Mouse (Mus musculus): ENCODE measurements around the gene Ccni.

Ccni gene

DNA sequence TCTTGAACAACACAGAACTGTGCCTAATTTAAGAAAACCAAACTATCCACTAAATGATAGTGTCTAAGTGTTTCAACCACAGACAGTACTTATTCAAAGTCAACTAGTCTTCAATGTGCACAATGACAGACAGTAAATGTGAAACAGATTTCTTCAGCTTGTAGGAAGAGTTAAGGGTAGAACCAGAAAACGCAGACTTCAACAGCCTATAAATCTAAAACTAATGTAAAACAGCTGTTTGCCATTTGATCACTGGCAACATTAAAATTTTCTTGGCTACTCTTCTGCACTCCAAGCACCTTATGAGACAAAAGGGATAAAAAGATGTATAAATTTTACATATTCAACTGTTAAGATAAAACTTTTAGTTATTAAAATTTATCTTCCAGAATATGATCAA is 5.1 kb downstream of the Ccni start:
- no peak for DNase-seq (ENCODE audit: extremely low read depth, low read depth)

DNA sequence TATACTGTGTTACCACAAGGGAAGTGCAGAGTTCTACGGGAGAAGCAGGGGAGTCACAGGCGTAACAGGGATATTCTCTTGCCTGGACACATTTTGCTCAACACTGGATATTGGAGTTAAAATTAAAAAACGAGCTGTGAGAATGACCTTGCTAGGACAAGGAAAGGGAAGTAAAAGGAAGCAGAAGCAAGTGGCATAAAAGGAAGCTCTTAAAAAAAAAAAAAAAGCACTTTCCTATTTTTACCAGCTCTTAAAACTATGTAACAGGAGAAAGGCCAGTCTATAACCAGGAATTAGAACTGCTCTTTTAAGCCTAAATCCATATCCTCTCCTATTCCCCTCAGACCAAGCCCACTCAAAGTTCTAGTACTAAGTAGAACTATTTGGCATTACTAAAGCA is 8.1 kb downstream of the Ccni start:
- no peak for DNase-seq (ENCODE audit: extremely low read depth, low read depth)

DNA sequence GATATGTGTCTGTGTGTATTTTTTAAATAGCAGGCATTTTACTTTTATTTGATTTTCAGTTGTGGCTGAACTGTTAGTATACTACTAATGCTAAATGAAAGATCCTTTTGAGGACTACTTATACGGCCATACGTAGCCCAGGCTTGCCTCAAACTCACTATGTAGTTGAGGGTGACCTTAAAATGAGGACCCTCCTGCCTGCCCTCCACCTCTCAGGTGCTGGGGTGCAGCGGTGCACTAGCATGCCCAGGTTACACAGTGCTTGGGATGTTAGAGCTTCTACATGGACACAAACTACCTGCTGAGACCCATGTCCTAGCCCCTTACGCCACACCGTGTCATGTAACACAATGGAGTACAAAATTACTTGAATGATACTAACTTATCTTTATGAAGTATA is 15.9 kb downstream of the Ccni start:
- DNase-seq (ENCODE audit: extremely low read depth, low read depth): no peak

DNA sequence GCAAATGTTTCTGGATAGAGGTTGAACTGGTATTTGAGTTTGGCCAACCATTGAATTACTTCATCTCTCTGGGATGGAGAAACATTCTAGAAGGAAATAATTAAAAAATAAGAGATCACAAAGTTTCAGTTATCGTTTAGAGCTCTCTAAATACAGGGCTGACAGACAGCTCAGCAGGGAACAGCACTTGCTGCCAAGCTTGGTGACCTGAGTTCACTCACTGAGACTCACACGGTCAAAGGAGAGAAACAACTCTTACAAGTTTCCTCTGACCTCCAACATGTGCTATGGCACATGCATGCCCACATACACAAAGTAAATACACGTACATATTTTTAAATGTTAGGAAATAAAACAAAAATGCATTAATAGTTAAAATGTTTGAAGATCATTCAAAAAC is 16.7 kb downstream of the Ccni start:
- no peak for DNase-seq (ENCODE audit: extremely low read depth, low read depth)

DNA sequence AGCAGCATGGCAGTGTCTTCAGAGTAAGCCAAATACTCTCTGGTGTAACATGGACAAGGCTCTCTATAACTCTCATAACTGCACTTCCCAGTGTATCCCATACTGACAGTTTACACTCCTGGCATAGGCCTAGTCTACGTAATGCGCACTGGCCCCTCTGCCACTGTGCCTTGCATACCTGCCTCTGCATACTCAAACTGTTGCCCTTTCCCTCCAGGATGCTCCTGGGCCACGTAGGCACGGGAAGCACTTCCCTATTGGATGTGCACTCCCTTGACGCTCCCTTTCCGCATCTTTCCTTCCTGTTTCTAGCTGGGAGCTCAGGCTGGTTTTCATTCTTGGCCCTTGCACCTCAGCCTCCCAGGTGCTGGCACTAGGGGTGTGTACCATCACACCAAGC is 21.7 kb downstream of the Ccni start:
- DNase-seq (ENCODE audit: extremely low read depth, low read depth): no peak

DNA sequence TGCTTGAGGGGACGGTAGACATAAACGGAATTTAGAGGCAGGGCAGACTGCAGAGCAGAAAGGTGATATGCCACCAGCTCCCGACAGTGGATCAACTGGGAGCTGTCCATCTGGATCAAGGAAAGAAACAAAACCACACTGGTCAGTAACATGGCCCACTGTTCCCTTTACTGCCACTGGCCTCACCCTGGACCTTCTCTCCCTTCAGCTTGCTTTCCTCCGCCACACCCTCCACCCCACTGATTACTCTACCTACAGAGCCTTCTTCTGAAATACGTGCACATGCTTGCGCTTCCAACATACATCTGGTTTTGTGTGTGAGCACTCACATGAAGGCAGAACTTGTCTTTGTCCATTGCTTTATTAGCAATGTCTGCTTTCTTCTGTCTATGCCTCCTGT is 23.0 kb downstream of the Ccni start:
- no peak for DNase-seq (ENCODE audit: extremely low read depth, low read depth)

DNA sequence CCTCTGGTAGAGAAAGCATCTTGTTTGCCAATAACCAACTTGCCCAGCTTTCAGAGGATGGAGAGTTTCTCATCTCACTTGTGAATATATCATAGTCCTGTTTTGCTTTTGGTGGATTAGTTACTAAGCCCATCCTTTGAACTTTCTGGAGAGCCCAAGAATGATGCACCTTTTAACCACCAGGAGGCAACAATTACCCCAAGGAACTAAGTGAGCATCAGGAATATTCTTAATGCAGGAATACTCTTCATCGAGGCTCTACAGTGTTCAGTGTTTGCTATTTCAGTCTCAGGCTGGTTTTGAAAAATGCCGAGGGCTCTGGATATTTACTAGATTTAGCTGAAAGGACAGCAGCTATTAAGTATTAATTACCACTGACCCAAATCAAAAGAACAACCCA is 26.0 kb downstream of the Ccni start:
- no peak for DNase-seq (ENCODE audit: extremely low read depth, low read depth)

DNA sequence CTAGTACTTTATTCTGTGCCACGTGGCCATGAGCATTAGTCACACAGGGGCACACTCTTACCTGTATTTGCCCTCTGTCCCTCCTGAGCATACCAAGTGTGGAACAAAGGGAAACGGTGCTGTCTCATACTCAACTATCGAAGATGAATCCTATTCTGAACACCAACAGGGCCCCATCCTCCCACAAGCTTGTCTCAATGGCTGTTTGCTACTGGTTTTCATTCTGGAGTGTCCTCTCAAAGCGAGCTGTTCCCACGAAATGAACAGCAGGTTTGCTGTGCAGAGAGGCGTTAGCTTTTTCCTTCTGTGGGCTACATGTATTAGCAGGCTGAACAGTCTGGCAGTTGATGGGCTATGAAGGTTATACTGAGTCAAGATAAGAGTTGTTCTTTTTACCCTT is 27.7 kb downstream of the Ccni start:
- DNase-seq (ENCODE audit: extremely low read depth, low read depth): no peak

DNA sequence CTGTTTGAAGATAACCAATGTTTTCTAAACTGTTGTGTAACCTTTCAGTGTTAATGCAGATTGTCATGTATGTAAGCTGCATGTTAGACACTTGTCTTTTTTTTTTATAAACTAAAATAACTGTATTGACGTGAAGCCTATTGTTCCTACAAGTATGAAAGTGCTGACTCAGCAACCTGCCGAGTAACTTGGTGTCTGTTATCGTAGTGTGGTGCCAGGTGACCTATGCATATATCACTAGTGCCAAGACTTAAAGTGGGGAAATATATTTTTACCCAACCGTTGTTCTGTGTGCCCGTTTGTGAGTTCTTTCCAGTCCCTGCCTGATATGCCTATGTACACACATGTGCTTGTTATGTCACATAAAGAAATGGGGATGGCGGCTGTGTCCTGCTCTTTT is 31.6 kb downstream of the Ccni start:
- no peak for DNase-seq (ENCODE audit: extremely low read depth, low read depth)

DNA sequence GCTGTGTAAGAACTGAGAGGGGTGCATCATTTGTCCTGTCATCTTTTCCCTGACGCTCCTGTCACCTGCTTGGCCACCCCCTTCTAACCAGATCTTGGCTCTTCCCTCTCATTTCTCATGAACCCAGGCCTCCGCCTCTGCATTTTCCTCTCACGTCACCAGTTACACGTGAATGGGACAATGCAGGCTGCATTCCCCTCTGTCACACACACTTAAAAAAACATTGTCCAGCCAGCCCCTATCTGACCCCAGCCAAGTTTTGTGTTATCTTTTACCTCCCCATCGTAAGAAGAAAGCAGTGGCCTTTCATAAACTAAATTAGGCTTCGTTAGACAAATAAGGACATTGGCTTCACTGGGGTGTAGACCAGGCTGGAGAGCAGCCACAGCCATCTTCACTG is 33.8 kb downstream of the Ccni start:
- DNase-seq (ENCODE audit: extremely low read depth, low read depth): no peak

DNA sequence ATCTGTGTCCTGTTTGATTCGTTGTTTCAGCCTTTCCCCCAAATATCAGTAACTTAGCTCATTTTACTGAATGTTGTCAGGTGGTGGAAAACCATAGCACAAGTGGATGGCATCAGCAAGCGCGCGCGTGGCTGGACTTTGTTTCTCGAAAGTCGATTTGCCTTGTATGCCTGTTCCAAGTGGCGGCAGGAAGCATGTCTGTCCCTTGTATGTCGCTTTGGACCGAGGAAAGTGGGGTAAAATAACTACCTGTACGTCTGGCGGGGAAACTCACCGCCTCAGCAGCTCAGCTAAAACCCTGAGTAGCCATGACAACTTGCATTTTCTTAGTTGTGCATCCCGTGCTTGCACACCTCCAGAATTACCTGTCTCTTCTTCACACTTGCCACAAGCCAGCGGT is 34.9 kb downstream of the Ccni start:
- DNase-seq (ENCODE audit: extremely low read depth, low read depth): no peak

DNA sequence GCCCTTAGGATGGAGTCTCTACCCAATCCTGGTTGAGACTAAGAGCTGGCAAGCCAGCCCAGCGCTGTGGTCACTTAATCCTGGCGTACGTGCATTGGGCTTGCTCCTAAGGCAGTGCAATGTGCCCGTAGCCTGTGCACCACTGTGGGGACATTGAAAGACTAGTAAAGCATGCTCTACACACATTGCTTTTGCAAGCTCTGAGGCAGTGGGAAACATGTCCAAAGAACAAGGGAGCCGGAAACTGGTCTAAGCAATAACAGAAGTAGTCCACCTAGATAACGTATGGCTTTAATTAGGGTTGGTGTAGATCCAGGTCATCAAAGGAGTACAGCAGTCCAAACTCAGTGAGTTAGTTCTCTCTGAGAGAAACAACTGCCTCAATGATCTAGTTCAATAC is 37.6 kb downstream of the Ccni start:
- DNase-seq (ENCODE audit: extremely low read depth, low read depth): no peak

DNA sequence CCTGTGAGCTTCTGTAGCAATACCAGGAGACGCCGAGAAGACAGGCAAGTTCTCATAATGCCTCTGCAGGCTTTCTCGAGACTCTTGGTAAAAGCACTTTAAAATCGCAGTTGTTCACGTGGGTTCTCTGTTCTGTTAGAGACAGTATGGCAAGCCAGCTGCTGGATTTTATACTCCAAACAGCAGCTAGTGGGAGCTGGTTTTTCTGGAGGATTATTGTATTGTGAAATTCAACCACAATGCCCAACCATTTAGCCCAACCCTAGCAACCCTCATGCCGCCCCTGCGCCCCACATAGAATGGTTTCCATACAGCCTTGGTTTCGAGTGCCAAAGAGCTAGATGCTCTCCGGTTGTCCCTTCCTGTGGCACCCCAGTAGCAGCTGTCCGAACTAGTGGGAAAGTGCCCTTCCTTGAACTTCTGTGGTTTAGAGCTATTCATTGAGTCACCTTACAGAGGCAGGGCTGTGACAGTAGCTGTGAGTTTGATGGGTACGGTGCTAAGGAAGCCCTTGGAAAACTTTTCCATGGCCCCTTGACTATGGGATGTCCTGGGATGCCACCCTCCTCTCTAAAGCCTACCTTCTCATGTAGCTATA is 38.3 kb downstream of the Ccni start:
- DNase-seq (ENCODE audit: extremely low read depth, low read depth): no peak

DNA sequence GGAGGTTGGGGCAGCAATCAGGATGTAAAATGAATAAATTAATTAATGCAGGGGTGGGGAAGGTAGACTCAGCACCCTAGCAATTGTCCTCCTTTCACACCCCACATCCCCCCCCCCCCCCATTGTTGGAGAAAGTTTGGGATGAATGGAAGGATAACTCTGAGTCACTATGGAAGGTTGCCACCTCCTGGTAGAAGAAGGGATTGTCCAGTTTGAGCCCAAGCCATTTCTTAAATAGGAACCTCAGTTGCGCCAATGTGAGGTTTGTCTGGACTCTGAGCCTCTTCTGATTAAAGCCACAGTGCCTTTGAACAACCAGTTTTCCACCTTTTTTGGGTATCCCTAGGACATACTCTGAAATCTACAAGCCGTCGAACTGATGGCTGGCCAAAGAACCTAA is 42.8 kb downstream of the Ccni start:
- DNase-seq (ENCODE audit: extremely low read depth, low read depth): no peak

DNA sequence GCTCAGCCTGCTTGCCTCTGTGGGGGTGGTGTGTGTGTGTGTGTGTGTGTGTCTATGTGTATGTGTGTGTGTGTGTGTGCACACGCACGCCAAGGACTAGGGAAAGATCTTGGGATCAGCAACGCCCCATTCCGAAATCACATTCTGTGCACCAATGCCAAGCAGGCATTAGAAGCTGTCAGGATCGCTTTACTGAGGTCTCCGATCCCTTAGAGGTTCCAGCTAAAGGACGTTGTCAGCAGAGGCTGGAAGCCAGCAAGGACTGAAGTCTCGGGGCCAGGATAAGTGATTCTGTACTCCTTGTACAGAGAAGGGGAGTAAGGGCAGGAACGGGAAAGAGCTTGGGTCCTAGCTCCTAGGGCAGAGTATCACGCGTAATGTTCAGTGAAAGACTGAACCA is 51.9 kb downstream of the Ccni start:
- no peak for DNase-seq (ENCODE audit: extremely low read depth, low read depth)

DNA sequence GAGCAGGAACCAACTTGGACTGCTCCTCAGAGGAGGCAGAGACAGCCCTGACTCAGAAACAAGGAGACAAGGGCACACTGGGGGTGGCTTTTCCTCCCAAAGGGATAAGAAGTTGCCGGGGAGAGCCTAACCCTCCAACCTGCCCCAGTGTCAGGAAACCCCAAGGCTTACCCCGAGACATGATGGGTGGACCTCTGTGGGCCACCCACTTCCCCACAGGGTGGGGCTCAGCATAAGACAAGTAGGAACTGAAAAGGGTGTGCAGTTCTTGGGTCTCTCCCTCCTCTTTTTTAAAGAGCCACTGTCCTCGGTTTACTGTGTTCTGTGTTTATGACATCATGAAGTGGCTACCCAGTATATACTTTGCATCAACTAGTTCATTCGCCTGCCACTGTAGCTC is 53.8 kb downstream of the Ccni start:
- no peak for DNase-seq (ENCODE audit: extremely low read depth, low read depth)

DNA sequence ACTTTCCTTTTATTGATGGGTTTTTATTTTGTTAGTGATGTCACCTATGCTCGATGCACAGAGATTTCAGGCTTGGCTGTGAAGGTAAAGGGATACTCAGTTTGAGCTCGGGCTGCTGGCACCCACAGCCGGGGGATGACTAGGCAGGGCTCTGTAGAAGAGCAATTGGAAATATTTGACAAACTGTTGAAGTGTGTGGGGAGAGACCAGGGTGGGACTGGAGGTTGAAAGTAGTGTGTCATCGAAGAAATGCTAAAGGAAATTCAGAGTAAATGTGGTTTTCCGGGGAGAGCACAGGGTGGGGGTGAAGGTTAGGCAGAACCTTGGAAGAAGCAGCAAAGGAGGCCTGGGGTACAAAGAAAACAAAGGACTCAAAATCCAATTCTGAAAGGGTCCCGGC is 54.3 kb downstream of the Ccni start:
- DNase-seq (ENCODE audit: extremely low read depth, low read depth): no peak

DNA sequence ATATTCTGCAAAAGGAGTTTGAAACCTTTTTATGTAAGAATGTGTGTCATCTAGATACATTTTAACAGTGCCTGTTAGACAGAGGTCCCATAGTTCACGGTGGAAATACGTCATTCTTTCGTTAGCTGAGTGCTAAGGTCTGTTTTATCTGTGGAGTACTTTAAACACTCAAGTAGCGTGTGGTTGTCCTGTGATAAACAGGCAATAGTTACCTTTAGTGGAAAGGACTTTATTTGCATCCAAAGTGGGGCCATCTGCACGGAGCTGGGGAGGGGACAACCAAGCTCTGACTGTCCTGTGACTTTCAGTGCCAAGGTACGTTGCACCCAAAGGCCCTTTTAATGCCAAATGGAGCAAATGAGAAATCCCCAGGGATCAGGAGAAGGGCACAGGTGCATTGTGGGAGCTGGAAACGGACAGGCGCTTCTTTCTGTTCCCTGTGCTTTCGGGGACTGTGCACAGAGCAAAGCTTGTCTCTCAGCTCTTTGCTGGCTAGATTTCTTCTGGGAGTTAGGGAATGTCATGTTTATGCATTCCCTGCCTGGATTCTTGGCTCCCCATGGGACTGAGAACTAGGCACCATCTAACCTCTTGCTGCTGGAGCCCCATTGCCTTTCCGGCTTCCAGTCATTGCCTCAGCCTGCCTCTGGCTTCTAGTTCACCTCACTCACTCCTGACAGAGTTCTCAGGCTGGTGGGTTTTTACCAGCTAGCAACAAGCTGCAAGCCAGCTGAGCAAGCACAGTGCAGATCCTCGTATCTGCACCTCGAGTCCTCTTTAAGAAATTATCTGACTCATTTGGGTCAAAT is 56.1 kb downstream of the Ccni start:
- no peak for DNase-seq (ENCODE audit: extremely low read depth, low read depth)

DNA sequence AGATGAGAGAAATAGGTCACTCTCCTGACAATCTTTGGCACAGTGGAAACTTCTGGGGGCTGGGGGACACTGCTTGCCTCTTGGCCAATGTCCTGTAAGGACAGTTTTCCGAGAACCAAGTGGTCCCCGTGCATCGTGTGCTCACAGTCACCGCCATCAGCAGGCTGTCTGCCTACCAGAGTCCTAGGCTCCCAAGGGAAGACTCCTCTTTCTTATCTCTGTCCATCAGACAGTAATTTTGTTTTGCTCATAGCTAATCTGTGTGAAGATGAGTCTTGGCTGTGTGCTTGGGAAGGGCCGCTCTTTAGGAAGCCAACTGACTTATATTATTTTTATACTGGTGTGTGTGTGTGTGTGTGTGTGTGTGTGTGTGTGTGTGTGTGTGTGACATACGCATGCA is 60.8 kb downstream of the Ccni start:
- DNase-seq (ENCODE audit: extremely low read depth, low read depth): no peak

DNA sequence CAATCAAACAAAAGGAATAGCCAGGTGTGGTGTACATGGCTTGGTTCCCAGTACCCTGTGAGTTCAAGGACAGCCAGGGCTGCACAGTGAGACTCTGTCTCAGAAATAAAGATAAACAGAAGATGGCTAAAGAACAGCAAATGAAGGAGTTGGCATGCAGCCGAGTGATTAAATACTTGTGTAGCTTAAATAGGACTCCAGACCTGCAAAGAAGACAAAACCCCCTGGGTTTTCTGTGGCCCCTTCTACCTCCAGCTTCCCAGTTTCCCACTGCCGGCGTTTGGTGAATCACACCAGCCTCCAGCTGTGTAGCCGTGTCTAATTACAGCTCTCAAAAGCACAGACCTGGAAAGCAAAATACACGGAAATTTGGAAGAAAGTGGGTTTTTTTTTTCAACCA is 61.4 kb downstream of the Ccni start:
- no peak for DNase-seq (ENCODE audit: extremely low read depth, low read depth)

DNA sequence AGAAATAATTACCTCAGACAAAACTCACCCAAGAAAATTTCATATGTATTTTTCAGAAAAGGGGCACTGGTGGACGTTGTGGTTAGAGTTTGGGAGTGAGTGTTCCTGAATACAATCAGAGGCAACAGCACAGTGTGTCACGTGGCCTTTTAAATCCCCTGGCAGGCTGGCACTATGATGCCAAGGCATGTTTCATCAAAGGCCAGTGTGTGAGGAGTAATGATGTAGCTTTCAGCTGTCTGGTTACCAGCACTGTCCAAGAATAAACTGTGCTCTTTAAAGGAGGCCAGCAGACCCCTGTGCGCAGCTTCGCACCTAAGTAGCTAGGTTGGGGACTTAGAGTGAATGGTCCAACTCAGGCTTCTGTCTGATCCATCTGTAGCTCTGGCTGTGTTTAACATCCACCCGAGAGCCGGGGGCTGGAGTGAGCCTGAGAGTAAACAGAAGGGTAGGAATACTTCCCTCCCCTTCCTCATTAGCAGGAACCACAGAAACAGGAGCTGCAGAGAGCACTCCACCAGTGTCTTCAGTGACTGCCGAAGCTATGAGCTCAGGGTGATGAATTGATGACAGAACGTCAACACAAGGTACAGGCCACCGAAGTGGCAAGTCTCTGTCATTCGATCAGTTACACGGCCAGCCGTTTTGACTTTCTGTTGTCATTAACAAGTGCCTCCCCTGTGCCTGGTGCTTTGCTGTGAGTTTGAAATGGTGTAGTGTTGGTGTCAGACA is 62.8 kb downstream of the Ccni start:
- no peak for DNase-seq (ENCODE audit: extremely low read depth, low read depth)

DNA sequence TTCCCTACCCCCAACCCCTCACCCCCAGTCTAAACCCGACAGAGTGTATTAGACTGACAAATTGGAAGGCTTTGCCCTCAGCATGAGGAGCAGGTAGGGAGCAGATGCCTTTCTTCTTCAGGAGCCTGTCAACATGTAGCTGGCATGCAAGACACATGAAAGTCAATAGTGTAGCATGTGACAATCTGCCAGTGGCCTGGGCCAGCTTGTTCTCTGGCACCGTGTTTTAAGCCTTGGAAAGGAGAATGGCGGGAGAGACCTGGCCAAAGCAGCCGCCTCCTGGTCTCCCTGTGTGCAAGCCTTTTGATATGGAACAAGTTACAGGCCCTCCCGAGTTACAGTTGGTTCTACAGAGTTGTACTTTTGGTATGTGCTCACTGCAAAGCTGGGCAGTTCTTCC is 65.5 kb downstream of the Ccni start:
- DNase-seq (ENCODE audit: extremely low read depth, low read depth): no peak

DNA sequence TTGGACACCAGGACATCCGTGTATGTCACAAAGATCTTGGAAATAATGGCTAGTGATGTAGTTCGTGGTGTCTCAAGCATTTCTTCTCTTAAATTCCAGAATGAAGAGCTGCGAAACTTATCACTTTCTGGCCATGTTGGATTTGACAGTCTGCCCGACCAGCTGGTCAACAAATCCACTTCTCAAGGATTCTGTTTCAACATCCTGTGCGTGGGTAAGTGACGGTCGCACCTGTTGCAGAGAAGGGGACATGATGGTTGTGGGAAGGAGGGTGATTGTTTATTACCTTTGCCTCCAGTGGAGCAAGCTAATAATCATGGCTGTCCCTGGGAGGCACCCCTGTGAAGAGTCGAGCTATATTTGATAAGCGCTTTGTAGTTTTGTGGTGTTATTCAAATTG is 66.9 kb downstream of the Ccni start:
- DNase-seq (ENCODE audit: extremely low read depth, low read depth): no peak

Data from MEL-GATA-1-ER (cell line).